Mouse (Mus musculus) ES-E14 (cell line): ENCODE measurements at regions not wholly inside any gene's neighbourhood (a gene's known extent, or its start where the extent isn't known, plus 50 kb on each side); places are given as distances from the start of the nearest gene placed in this dataset.

Experiments
- DNase-seq: peaks from one replicate; pipeline ENCODE4 v3.0.0-alpha.2; 2013; ENCODE audit warnings: low read depth, low spot score
- H3K27ac ChIP-seq: 2 replicates; pipeline ENCODE4 v1.5.1; 2012; ENCODE audit warnings: low read depth, mild to moderate bottlenecking, low read length, moderate library complexity, mixed read lengths; ENCODE audit not compliant: poor library complexity, insufficient read depth, severe bottlenecking
- H3K36me3 ChIP-seq: 2 replicates; pipeline ENCODE4 v1.6.1; 2012; ENCODE audit warnings: mild to moderate bottlenecking, low read length, moderate library complexity, mixed read lengths; ENCODE audit not compliant: control insufficient read depth, poor library complexity, insufficient read depth, severe bottlenecking
- H3K4me1 ChIP-seq, 2 experiments: fragments of 150-350 bp in 1 of 2; sonication (generic) in 1 of 2; 2 replicates each; pipeline ENCODE4 v1.6.1; 2012; ENCODE audit warnings: low read length in 2 of 2, mild to moderate bottlenecking in 1 of 2, mixed read lengths in 1 of 2; ENCODE audit not compliant: control insufficient read depth in 2 of 2, insufficient read depth in 2 of 2, poor library complexity in 1 of 2
- H3K4me3 ChIP-seq, 2 experiments: fragments of 150-350 bp in 1 of 2; sonication (generic) in 1 of 2; 2 replicates each; pipeline ENCODE4 v1.5.1; 2012; ENCODE audit warnings: low read length in 2 of 2, low read depth in 1 of 2, mild to moderate bottlenecking in 1 of 2, mixed read lengths in 1 of 2; ENCODE audit not compliant: insufficient read depth in 1 of 2, poor library complexity in 1 of 2, severe bottlenecking in 1 of 2
- H3K9ac ChIP-seq: 2 replicates; pipeline ENCODE4 v1.6.1; 2012; ENCODE audit warnings: low read depth, mild to moderate bottlenecking, low read length, mixed read lengths; ENCODE audit not compliant: poor library complexity, insufficient read depth, severe bottlenecking
- H3K9me3 ChIP-seq: fragments of 150-350 bp; sonication (generic); 2 replicates; pipeline ENCODE4 v1.6.1; 2012; ENCODE audit warnings: low read depth, mild to moderate bottlenecking, low read length; ENCODE audit not compliant: control insufficient read depth, insufficient read depth
- CHD2 ChIP-seq: IDR thresholded peaks from 2 replicates; pipeline ENCODE4 v1.6.1; 2014; ENCODE audit warnings: mild to moderate bottlenecking, low read depth, low read length, inconsistent platforms
- HCFC1 ChIP-seq: IDR thresholded peaks from 2 replicates; pipeline ENCODE4 v1.6.1; 2012; ENCODE audit warnings: low read length, inconsistent platforms, borderline replicate concordance; ENCODE audit not compliant: insufficient read depth
- MAFK ChIP-seq: IDR thresholded peaks from 2 replicates; pipeline ENCODE4 v1.6.1; 2014; ENCODE audit warnings: mild to moderate bottlenecking, low read depth, low read length, inconsistent platforms; ENCODE audit not compliant: insufficient read depth
- ZC3H11A ChIP-seq: IDR thresholded peaks from 2 replicates; pipeline ENCODE4 v1.6.1; 2012; ENCODE audit warnings: low read depth, mild to moderate bottlenecking, inconsistent platforms, low read length, borderline replicate concordance
- ZNF384 ChIP-seq: IDR thresholded peaks from 2 replicates; pipeline ENCODE4 v1.6.1; 2012; ENCODE audit warnings: low read depth, low read length, inconsistent platforms
- in situ Hi-C, 2 experiments: fragments of 600-800 bp; cut with MboI; formaldehyde crosslinking; loops; one replicate each; pipeline ENCODE4 v1.15.1; 2025; ENCODE audit warnings: low sequenced_read_pairs in 2 of 2, inconsistent platforms in 1 of 2; ENCODE audit not compliant: unreplicated experiment in 2 of 2

- TF ChIP-seq ZNF384 (no peak), CHD2 (no peak), MAFK (no peak), ZC3H11A (no peak), HCFC1 (no peak)
- no peak for DNase-seq
- H3K9me3 ChIP-seq: no peaks in the 10 kb centered on the region
- H3K36me3 ChIP-seq: no peaks in the 10 kb centered on the region
- H3K4me1 ChIP-seq: no peaks in the 10 kb centered on the region
- no peak overlapping the region for H3K4me3 ChIP-seq
- no peak overlapping the region for H3K27ac ChIP-seq
- in situ Hi-C loops: no loop called here
- H3K9ac ChIP-seq: no peak overlapping the region
Observed at GRCm38 (mm10) chr13:78935990-78936650, 736.6 kb upstream of the Nr2f1 start.

GRCm38 (mm10) chr13:78928347-78928746, 728.8 kb upstream of the Nr2f1 start:
- in situ Hi-C loops: no loop called here
- H3K27ac ChIP-seq: no peak overlapping the region
- DNase-seq: no peak
- no peaks in the 10 kb centered on the region for H3K9me3 ChIP-seq
- no peak overlapping the region for H3K9ac ChIP-seq
- no peaks in the 10 kb centered on the region for H3K36me3 ChIP-seq
- no peak for TF ChIP-seq MAFK
- TF ChIP-seq HCFC1: no peak
- TF ChIP-seq ZNF384: no peak
- TF ChIP-seq ZC3H11A: no peak
- TF ChIP-seq CHD2: no peak
- no peak overlapping the region for H3K4me3 ChIP-seq
- no peaks in the 10 kb centered on the region for H3K4me1 ChIP-seq

- Histone ChIP-seq H3K27ac (no peak overlapping the region), H3K9ac (no peak overlapping the region), H3K36me3 (no peaks in the 10 kb centered on the region), H3K4me3 (no peak overlapping the region), H3K4me1 (no peaks in the 10 kb centered on the region), H3K9me3 (no peaks in the 10 kb centered on the region)
- TF ChIP-seq ZNF384: no peak
- TF ChIP-seq CHD2: no peak
- TF ChIP-seq MAFK: no peak
- no peak for TF ChIP-seq ZC3H11A
- no peak for TF ChIP-seq HCFC1
- in situ Hi-C loops: no loop called here
- no peak for DNase-seq
Observed at GRCm38 (mm10) chr13:78920802-78921201, 721.2 kb upstream of the Nr2f1 start.

- in situ Hi-C loops: no loop called here
- no peak overlapping the region for H3K27ac ChIP-seq
- no peak for DNase-seq
- TF ChIP-seq HCFC1: no peak
- no peak for TF ChIP-seq ZNF384
- TF ChIP-seq ZC3H11A: no peak
- no peaks in the 10 kb centered on the region for H3K36me3 ChIP-seq
- no peak overlapping the region for H3K4me3 ChIP-seq
- H3K9ac ChIP-seq: no peak overlapping the region
- no peaks in the 10 kb centered on the region for H3K4me1 ChIP-seq
- H3K9me3 ChIP-seq: no peaks in the 10 kb centered on the region
Observed at GRCm38 (mm10) chr13:78909839-78910238, 710.3 kb upstream of the Nr2f1 start.

GRCm38 (mm10) chr13:78904102-78904501, 704.5 kb upstream of the Nr2f1 start:
- Histone ChIP-seq H3K36me3 (no peaks in the 10 kb centered on the region), H3K9me3 (no peaks in the 10 kb centered on the region), H3K4me1 (no peaks in the 10 kb centered on the region), H3K9ac (no peak overlapping the region), H3K27ac (no peak overlapping the region), H3K4me3 (no peak overlapping the region)
- in situ Hi-C loops: no loop called here
- no peak for DNase-seq
- no peak for TF ChIP-seq ZC3H11A
- no peak for TF ChIP-seq CHD2
